Mouse (Mus musculus): ENCODE measurements around the gene 6030452D12Rik. TPM values are rescaled to one million over a fixed set of nuclear protein-coding genes. Genes with fewer than 3 reads are reported as not detected.

The 6030452D12Rik gene
- polyA plus RNA-seq, 1 experiment from 2014 or later, result not detected

DNA sequence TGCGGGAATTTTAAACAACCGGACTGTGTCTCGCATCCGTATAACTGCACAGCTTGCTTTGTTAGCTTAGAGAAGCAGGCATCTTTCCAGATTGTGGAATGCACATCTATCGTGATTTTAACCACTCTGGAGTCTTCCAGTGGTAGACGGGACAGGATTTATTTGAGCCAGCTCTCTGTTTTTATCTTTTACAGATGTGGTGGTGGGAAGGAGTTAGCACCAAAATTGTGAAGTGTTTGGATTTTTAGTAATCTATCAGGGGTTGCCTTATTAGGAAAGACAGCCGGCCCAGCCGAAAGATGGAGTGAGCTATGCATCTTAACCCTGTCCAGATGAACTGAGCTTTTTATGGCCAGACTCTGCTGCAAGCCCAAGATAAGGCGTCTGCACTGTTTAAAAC, 21.5 kb downstream of the 6030452D12Rik start:
- Histone ChIP-seq H3K4me2 (replicated peaks) (no peak overlapping the region), H3K27me3 (no peaks in the 10 kb centered on the region), H3K9me3 (no peaks in the 10 kb centered on the region), H3K27ac (replicated peaks) (no peak overlapping the region), H3K9ac (replicated peaks) (no peak overlapping the region), H3K36me3 (no peaks in the 10 kb centered on the region), H3K4me3 (no peak overlapping the region), H3K4me1 (no peaks in the 10 kb centered on the region)
- ATAC-seq (replicated peaks), result no peak
- WGBS, result 75% methylated on average over 9 of the region's 9 CpGs

DNA sequence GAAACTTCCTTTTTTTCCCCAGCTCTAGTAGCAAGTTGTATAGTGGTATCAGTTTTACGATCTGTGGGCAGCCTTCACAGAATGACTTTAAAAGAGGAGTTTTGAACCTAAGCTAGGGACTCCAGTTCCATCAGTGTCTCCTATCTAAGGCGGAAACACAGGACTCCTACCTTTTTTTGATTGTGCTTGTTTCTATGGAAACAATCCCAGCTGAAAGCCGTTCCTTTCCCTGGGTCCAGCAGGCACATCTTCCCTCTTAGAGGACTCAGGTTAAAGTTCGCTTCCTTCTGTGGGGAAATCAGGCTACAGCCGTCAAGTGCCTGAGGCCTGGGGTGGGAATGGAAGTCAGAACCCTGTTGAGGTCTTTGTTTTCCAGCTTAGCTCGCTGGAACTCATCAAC, 26.4 kb downstream of the 6030452D12Rik start:
- Histone ChIP-seq H3K9ac (replicated peaks) (no peak overlapping the region), H3K36me3 (no peaks in the 10 kb centered on the region), H3K27me3 (no peaks in the 10 kb centered on the region), H3K27ac (replicated peaks) (no peak overlapping the region), H3K4me3 (no peak overlapping the region), H3K4me1 (no peaks in the 10 kb centered on the region), H3K4me2 (replicated peaks) (no peak overlapping the region), H3K9me3 (no peaks in the 10 kb centered on the region)
- WGBS, result 73% methylated on average over 6 of the region's 6 CpGs
- no peak for ATAC-seq (replicated peaks)

DNA sequence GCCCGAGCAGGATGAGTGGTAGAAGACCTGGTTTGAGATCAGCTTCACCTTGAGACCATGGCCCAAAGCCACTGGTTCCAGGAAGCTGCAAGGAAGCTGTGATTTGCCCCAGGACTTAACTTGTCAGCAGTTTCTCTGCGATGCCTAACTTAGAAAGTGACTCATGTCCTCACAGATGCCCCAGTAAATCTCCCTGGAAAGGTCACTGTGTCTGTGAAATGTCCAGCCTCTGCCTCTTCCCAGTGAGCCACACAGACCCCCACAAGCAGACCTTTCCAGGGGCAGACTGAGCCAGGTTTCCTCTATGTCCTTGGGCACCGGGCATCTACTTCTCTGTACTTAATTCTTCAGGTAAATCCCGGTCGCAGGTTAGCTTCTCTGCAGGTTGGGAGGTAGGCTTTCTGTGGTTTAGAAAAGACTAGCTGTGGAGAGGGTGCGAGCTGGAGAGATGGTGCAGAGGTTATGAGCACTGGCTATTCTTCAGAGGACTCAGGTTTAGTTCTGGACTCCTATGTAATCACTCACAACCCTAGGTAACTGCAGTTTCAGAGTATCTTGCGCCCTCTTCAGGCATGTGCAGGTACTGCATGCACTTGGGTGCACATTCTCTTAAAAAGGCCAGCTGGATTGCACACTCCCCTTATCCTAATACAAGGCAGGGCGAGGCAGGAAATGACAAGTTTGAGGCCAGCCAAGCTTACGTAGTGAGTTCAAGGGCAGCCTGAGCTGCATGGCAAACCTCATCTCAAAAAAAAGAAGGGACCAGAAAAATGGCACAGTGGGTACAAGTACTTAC, 27.1 kb downstream of the 6030452D12Rik start:
- H3K27me3 ChIP-seq, result no peaks in the 10 kb centered on the region
- WGBS, result 90% methylated on average over 9 of the region's 9 CpGs
- no peak overlapping the region for H3K27ac ChIP-seq (replicated peaks)
- ATAC-seq (replicated peaks), result no peak
- H3K4me3 ChIP-seq, result no peak overlapping the region
- H3K36me3 ChIP-seq, result no peaks in the 10 kb centered on the region
- H3K4me1 ChIP-seq, result no peaks in the 10 kb centered on the region
- no peak overlapping the region for H3K9ac ChIP-seq (replicated peaks)
- H3K9me3 ChIP-seq, result no peaks in the 10 kb centered on the region
- H3K4me2 ChIP-seq (replicated peaks), result no peak overlapping the region

DNA sequence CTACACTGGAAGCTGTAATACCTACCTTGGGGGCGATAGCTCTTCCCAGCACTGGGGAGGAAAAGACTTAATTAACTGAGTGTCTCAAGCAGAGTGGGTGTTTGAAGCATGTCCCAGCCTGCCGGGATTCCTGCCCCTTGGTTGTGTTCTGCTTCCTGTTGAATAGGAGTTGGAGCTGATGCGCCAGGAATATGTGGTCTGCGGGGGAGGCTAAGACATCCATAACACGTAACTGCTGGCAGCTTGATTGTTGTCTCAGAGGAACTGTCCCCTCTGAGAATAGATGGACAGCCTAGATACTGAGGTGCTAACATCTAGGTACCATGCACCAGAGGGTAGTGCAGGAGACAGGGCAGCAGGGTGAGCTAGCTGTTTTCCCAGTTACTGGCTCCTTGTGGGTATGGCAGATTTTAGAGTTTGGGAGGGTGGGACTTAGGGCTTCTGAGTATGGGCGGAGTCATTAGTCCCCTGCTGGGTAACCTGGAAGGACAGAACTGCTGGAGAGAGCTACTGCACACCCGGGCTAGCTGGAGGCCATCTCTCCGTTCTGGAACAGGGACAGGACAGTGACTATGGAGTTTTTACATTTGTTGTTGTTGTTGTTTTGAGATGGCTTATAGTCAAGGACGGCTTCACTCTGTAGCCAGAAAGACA, 28.4 kb downstream of the 6030452D12Rik start:
- Histone ChIP-seq H3K36me3 (no peaks in the 10 kb centered on the region), H3K4me3 (no peak overlapping the region), H3K27ac (replicated peaks) (no peak overlapping the region), H3K9ac (replicated peaks) (no peak overlapping the region), H3K27me3 (no peaks in the 10 kb centered on the region), H3K4me1 (no peaks in the 10 kb centered on the region), H3K4me2 (replicated peaks) (no peak overlapping the region), H3K9me3 (no peaks in the 10 kb centered on the region)
- 83% methylated on average over 9 of the region's 9 CpGs for WGBS
- no peak for ATAC-seq (replicated peaks)

DNA sequence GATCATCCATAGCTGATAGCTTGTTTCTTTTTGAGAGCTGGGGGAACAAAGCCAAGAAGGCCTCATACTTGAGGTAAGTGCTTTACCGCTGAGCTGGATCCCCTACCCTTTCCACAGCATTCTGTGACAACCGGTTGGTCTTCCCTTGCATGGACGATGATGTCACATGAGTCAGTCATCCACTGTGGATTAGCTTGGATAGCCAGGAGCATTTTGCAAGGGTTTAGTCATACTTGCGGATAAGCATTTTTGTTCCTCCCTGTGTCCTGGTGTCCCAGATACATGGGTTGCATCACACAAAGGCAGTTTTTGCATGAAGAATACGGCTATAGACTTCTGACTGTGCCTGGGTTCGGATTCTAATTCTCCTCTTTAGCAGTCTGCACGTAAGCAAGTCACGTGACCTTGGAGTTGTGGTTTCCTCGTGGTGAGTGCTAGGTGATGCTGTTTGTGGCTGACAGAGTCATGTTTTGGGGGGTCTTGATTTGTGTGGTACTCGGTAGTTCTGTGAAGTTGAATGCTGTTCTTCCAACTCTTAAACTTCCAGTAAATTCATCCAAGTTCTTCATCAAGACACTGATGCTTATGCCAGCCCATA, 29.7 kb downstream of the 6030452D12Rik start:
- H3K9me3 ChIP-seq, result no peaks in the 10 kb centered on the region
- H3K4me3 ChIP-seq, result no peak overlapping the region
- H3K4me2 ChIP-seq (replicated peaks), result no peak overlapping the region
- no peak for ATAC-seq (replicated peaks)
- no peaks in the 10 kb centered on the region for H3K27me3 ChIP-seq
- H3K36me3 ChIP-seq, result no peaks in the 10 kb centered on the region
- no peak overlapping the region for H3K9ac ChIP-seq (replicated peaks)
- H3K4me1 ChIP-seq, result no peaks in the 10 kb centered on the region
- whole genome bisulfite sequencing, result 94% methylated on average over 10 of the region's 10 CpGs
- H3K27ac ChIP-seq (replicated peaks), result no peak overlapping the region

DNA sequence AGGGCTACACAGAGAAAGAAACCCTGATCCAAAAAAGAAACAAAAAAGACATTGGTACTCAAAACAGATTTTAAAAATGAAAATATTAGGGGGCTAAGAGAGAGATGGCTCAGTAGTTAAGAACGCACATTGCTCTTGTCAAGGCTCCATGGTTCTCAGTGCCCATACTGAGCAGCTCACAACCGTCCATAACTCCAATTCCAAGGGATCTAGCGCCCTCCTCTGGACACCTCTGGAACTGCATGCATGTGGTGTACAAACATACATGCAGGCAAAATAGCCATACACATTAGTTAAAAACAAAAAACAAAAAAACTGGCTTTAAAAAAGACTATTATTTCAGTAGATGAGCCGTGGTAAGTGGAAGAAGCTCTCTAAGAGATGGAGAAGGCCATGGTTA, 30.2 kb downstream of the 6030452D12Rik start:
- H3K27ac ChIP-seq (replicated peaks), result no peak overlapping the region
- no peak for ATAC-seq (replicated peaks)
- WGBS, result 72% methylated on average over 4 of the region's 4 CpGs
- no peaks in the 10 kb centered on the region for H3K4me1 ChIP-seq
- H3K27me3 ChIP-seq, result no peaks in the 10 kb centered on the region
- no peak overlapping the region for H3K4me3 ChIP-seq
- H3K9me3 ChIP-seq, result no peaks in the 10 kb centered on the region
- H3K36me3 ChIP-seq, result no peaks in the 10 kb centered on the region
- no peak overlapping the region for H3K9ac ChIP-seq (replicated peaks)
- no peak overlapping the region for H3K4me2 ChIP-seq (replicated peaks)

DNA sequence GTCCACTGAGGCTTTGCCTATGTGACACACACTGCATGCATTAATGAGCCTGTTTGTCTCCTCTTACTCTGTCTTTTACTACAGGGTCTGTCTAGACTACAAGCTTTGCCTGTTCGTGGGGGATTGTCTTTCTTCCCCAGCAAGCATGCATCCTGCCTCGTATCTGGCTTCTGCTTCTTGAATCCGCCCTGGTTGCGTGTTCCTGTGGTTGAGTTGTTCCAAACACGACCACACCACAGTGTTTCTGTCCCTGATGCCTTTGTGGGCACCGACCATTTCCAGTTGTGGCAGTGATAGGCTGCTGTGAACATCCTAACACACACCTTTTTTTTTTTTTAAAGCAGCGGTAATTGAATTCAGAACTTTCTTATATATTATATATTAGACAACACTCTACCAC, 33.4 kb downstream of the 6030452D12Rik start:
- WGBS, result 82% methylated on average over 7 of the region's 7 CpGs

DNA sequence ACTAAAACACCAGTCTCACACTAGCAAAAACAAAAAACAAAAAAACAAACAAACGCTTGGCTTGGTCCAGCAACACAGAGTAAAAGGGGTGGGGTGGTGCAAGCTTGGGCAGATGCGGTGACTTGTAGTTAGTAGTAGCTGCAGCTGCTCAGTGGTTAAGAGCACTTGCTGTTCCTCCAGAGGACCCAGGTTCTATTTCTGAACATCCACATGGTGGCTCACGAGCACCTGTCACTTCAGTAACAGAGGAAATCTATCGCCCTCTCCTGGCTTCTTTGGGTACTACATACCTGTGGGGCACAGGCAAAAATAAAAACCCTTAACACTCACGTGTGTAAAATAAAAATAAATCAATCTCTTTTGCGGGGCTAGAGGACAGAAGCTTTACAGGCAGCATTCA, 34.1 kb downstream of the 6030452D12Rik start:
- Histone ChIP-seq H3K36me3 (no peaks in the 10 kb centered on the region), H3K4me2 (replicated peaks) (no peak overlapping the region), H3K27ac (replicated peaks) (no peak overlapping the region), H3K4me3 (no peak overlapping the region), H3K9me3 (no peaks in the 10 kb centered on the region), H3K27me3 (no peaks in the 10 kb centered on the region), H3K4me1 (no peaks in the 10 kb centered on the region), H3K9ac (replicated peaks) (no peak overlapping the region)
- WGBS, result 38% methylated on average over 6 of the region's 6 CpGs
- no peak for ATAC-seq (replicated peaks)

More for the DNA sequence above, 33.4 kb downstream of the 6030452D12Rik start:
- no peaks in the 10 kb centered on the region for H3K9me3 ChIP-seq
- H3K4me2 ChIP-seq (replicated peaks), result no peak overlapping the region
- no peak for ATAC-seq (replicated peaks)
- no peaks in the 10 kb centered on the region for H3K4me1 ChIP-seq
- no peak overlapping the region for H3K9ac ChIP-seq (replicated peaks)
- H3K27me3 ChIP-seq, result no peaks in the 10 kb centered on the region
- H3K4me3 ChIP-seq, result no peak overlapping the region
- no peak overlapping the region for H3K27ac ChIP-seq (replicated peaks)
- no peaks in the 10 kb centered on the region for H3K36me3 ChIP-seq

DNA sequence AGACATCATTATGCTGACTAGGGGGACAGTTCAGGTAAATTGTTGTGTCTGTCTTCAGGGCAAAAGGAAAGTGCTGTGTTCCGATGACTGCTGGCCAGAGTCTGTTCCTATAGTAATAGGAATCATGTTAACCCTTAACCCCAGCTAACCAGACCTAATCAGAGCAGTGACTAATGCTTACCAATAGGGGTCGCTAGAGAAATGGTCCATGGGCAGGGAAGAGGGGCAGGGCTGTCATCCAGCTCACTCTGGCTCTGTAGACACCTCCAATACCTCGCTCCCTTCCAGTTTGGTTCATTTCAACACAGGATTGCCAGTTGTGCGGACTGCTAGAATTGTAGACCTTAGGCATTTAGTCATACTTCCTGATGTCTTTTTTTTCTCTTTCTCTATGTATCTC, 35.1 kb downstream of the 6030452D12Rik start:
- Histone ChIP-seq H3K4me3 (no peak overlapping the region), H3K36me3 (no peaks in the 10 kb centered on the region), H3K27ac (replicated peaks) (no peak overlapping the region), H3K27me3 (no peaks in the 10 kb centered on the region), H3K9me3 (no peaks in the 10 kb centered on the region), H3K4me2 (replicated peaks) (no peak overlapping the region), H3K9ac (replicated peaks) (no peak overlapping the region), H3K4me1 (no peaks in the 10 kb centered on the region)
- 74% methylated on average over 4 of the region's 4 CpGs for WGBS
- ATAC-seq (replicated peaks), result no peak

DNA sequence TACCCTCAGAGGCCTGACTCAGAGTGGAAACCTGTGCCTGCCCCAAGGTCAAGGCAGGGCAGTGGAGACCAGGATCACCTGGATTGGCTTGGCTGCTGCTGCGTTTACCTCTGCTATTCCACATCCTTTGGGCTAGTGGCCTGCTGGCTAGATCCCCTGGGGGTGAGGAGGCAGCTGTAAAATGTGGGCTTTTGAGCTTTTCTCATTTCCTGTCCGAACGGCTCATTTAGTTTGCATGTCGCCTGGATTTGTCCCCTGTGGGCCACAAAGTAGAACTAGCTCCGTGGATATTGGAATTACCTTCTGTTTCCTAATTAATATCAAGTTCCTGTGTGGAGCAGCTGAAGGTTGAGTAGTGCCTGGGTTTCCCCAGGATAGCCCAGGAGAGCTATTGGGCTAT, 38.9 kb downstream of the 6030452D12Rik start:
- WGBS, result 73% methylated on average over 5 of the region's 5 CpGs
- no peaks in the 10 kb centered on the region for H3K9me3 ChIP-seq
- H3K36me3 ChIP-seq, result no peaks in the 10 kb centered on the region
- H3K9ac ChIP-seq (replicated peaks), result no peak overlapping the region
- H3K27me3 ChIP-seq, result no peaks in the 10 kb centered on the region
- H3K4me1 ChIP-seq, result no peaks in the 10 kb centered on the region
- no peak overlapping the region for H3K4me3 ChIP-seq
- no peak overlapping the region for H3K27ac ChIP-seq (replicated peaks)
- ATAC-seq (replicated peaks), result no peak
- no peak overlapping the region for H3K4me2 ChIP-seq (replicated peaks)

DNA sequence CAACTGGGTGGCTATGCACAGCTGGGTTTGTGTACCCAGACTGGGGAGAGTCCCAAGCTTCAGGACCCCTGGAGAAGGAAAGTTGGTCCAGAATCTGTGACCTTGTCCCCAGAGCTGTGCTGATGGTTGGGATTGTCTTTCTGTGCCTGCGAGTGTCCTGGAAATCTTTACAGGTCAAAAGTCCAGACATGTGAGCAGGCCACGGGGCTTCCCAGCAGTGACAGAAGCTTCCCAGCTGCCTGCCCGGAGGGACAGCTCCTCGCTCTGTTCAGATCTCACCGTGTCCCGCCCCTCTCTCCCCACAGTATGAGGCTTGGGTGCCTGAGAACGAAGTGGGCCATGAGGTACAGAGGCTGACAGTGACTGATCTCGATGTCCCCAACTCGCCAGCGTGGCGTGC, 40.7 kb downstream of the 6030452D12Rik start:
- H3K9me3 ChIP-seq, result no peaks in the 10 kb centered on the region
- no peaks in the 10 kb centered on the region for H3K36me3 ChIP-seq
- no peaks in the 10 kb centered on the region for H3K4me1 ChIP-seq
- no peak overlapping the region for H3K27ac ChIP-seq (replicated peaks)
- WGBS, result 80% methylated on average over 11 of the region's 11 CpGs
- no peak overlapping the region for H3K4me3 ChIP-seq
- H3K27me3 ChIP-seq, result no peaks in the 10 kb centered on the region
- H3K4me2 ChIP-seq (replicated peaks), result no peak overlapping the region
- no peak for ATAC-seq (replicated peaks)
- no peak overlapping the region for H3K9ac ChIP-seq (replicated peaks)

DNA sequence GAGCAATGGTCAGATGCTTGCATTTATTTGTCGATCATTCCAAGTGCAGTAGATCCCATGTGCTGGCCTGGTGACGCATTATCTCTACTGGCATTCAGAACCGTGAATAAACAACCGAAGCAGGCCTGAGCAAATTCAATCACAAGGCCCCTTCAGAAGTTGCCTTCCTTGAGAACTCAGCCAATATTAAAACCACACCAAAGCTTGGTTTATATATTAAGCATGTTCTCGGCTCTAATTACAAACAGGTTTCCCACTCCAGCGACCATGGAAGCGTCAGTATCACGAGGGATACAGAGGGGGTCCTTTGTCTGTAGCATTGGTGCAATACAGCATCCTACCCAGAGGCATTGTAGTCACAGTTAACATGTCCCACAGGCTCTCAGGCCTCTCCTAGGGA, 42.7 kb downstream of the 6030452D12Rik start:
- 73% methylated on average over 8 of the region's 8 CpGs for WGBS
- H3K27ac ChIP-seq (replicated peaks), result no peak overlapping the region

More for the DNA sequence above, 42.7 kb downstream of the 6030452D12Rik start:
- H3K9ac ChIP-seq (replicated peaks), result no peak overlapping the region
- no peaks in the 10 kb centered on the region for H3K4me1 ChIP-seq
- H3K9me3 ChIP-seq, result no peaks in the 10 kb centered on the region
- no peak for ATAC-seq (replicated peaks)
- H3K4me3 ChIP-seq, result no peak overlapping the region
- H3K4me2 ChIP-seq (replicated peaks), result no peak overlapping the region
- H3K36me3 ChIP-seq, result no peaks in the 10 kb centered on the region
- no peaks in the 10 kb centered on the region for H3K27me3 ChIP-seq

Measured in forebrain, embryonic 15.5 days (tissue).